Mouse (Mus musculus): ENCODE measurements at regions not wholly inside any gene's neighbourhood (a gene's known extent, or its start where the extent isn't known, plus 50 kb on each side); places are given as distances from the start of the nearest gene placed in this dataset.

GRCm38 (mm10) chr13:85505046-85505445 is 216.1 kb upstream of the Rasa1 start:
- Histone ChIP-seq H3K4me3 (ENCODE audit: control insufficient read depth in 1 of 2, insufficient read depth in 1 of 2, low read depth in 2 of 2, low read length in 2 of 2) (peak overlapping the region; percentile 9 to 21; a peak in 2 of 4 replicates), H3K4me1 (ENCODE audit: control insufficient read depth in 1 of 2, insufficient read depth in 2 of 2, low read length in 2 of 2) (peaks cover 29 to 35% of the 10 kb centered on the region in 2 experiments), H3K36me3 (ENCODE audit: control insufficient read depth in 1 of 2, insufficient read depth in 2 of 2, low read length in 2 of 2) (peaks cover 0 to 48% of the 10 kb centered on the region in 2 experiments; a peak in 2 of 4 replicates), H3K27me3 (ENCODE audit: control insufficient read depth in 1 of 2, insufficient read depth in 2 of 2, low read length in 2 of 2) (no peaks in the 10 kb centered on the region), H3K9ac (ENCODE audit: control insufficient read depth, low read depth, low read length, poor library complexity, severe bottlenecking) (peak overlapping the region; percentile 50), H3K79me2 (ENCODE audit: control insufficient read depth, insufficient read depth, low read length, poor library complexity) (no peaks in the 10 kb centered on the region; the same call in 1 of the 2 replicates), H3K27ac (ENCODE audit: control insufficient read depth, low read depth, low read length) (peak overlapping the region; percentile 90), H3K9me3 (replicated peaks; ENCODE audit: insufficient read depth, low read length) (no peaks in the 10 kb centered on the region)
- peak; percentile 60 for DNase-seq (ENCODE audit: low read depth, low spot score)
- no peak for TF ChIP-seq UBTF (IDR thresholded peaks at IDR 0.05; ENCODE audit: borderline replicate concordance, insufficient read depth, low read depth, low read length)
- TF ChIP-seq MYB (IDR thresholded peaks at IDR 0.05; ENCODE audit: low read depth, low read length) = no peak
- TF ChIP-seq MAZ (IDR thresholded peaks at IDR 0.05; ENCODE audit: low read depth, low read length) = 0 out of 2 replicates have a peak, but pooled peaks have one; percentile 30
- no peak for TF ChIP-seq NELFE (IDR thresholded peaks at IDR 0.05; ENCODE audit: low read depth, low read length)
- TF ChIP-seq MAFK (IDR thresholded peaks at IDR 0.05; ENCODE audit: borderline replicate concordance, low read depth, low read length) = no peak
- TF ChIP-seq USF1 (IDR thresholded peaks at IDR 0.05; ENCODE audit: low read depth, low read length) = no peak
- TF ChIP-seq E2F4 (IDR thresholded peaks at IDR 0.05; ENCODE audit: borderline replicate concordance, low read depth, low read length) = no peak
- TF ChIP-seq USF2 (IDR thresholded peaks at IDR 0.05; ENCODE audit: borderline replicate concordance in 1 of 2, insufficient read depth in 1 of 2, low read depth in 1 of 2, low read length in 2 of 2) = no peak
- TF ChIP-seq ETS1 (IDR thresholded peaks at IDR 0.05; ENCODE audit: low read depth, low read length) = peak; percentile 62; the same call in 1 of the 2 replicates
- TF ChIP-seq CHD2 (IDR thresholded peaks at IDR 0.05; ENCODE audit: low read length) = no peak
- no peak for TF ChIP-seq KAT2A (conservative IDR thresholded peaks at IDR 0.05; ENCODE audit: low read depth, low read length)
- no peak for TF ChIP-seq JUND (IDR thresholded peaks at IDR 0.05; ENCODE audit: low read depth, low read length)
- no peak for TF ChIP-seq POLR2A (IDR thresholded peaks at IDR 0.05; ENCODE audit: control insufficient read depth in 1 of 2, insufficient read depth in 1 of 2, low read depth in 1 of 2, low read length in 2 of 2, poor library complexity in 1 of 2)
- peak; percentile 26; the same call in 1 of the 2 replicates for TF ChIP-seq SIN3A (IDR thresholded peaks at IDR 0.05; ENCODE audit: low read length)
- TF ChIP-seq HCFC1 (IDR thresholded peaks at IDR 0.05; ENCODE audit: low read depth, low read length) = 0 out of 2 replicates have a peak, but pooled peaks have one; percentile 3
- no peak; the same call in 1 of the 2 replicates for TF ChIP-seq GATA1 (IDR thresholded peaks at IDR 0.05; ENCODE audit: low read depth, low read length)
- TF ChIP-seq BHLHE40 (IDR thresholded peaks at IDR 0.05; ENCODE audit: borderline replicate concordance, low read depth, low read length) = no peak
- no peak for TF ChIP-seq CHD1 (IDR thresholded peaks at IDR 0.05; ENCODE audit: low read depth, low read length)
- no peak for TF ChIP-seq TAL1 (IDR thresholded peaks at IDR 0.05; ENCODE audit: low read length)
- TF ChIP-seq MYC (IDR thresholded peaks at IDR 0.05; ENCODE audit: low read depth, low read length) = no peak
- no peak for TF ChIP-seq ZKSCAN1 (IDR thresholded peaks at IDR 0.05; ENCODE audit: low read depth, low read length)
- 0 out of 2 replicates have a peak, but pooled peaks have one; percentile 9 for TF ChIP-seq ELF1 (IDR thresholded peaks at IDR 0.05; ENCODE audit: low read depth, low read length)
- no peak for TF ChIP-seq GABPA (IDR thresholded peaks at IDR 0.05; ENCODE audit: low read depth, low read length)
- no peak for TF ChIP-seq MEF2A (IDR thresholded peaks at IDR 0.05; ENCODE audit: extremely low read depth, insufficient replicate concordance, low read depth, low read length, poor library complexity, severe bottlenecking)
- TF ChIP-seq EP300 (IDR thresholded peaks at IDR 0.05; ENCODE audit: low read depth in 1 of 2, low read length in 2 of 2) = peak; percentile 37 to 51; a peak in 2 of 4 replicates
- TF ChIP-seq TCF12 (IDR thresholded peaks at IDR 0.05; ENCODE audit: low read depth, low read length) = 0 out of 2 replicates have a peak, but pooled peaks have one; percentile 2
- no peak for TF ChIP-seq RAD21 (IDR thresholded peaks at IDR 0.05; ENCODE audit: low read depth, low read length)
- no peak for TF ChIP-seq POLR2AphosphoS5 (IDR thresholded peaks at IDR 0.05; ENCODE audit: borderline replicate concordance, low read depth, low read length)
- TF ChIP-seq NRF1 (IDR thresholded peaks at IDR 0.05; ENCODE audit: insufficient read depth, low read depth, low read length, poor library complexity, severe bottlenecking) = no peak
- no peak for TF ChIP-seq CTCF (IDR thresholded peaks at IDR 0.05 in 2 of 3, conservative IDR thresholded peaks at IDR 0.05 in 1 of 3; ENCODE audit: control insufficient read depth in 1 of 3, insufficient read depth in 1 of 3, low read depth in 2 of 3, low read length in 3 of 3, poor library complexity in 1 of 3, severe bottlenecking in 1 of 3)
- TF ChIP-seq MXI1 (IDR thresholded peaks at IDR 0.05; ENCODE audit: low read depth, low read length) = no peak
- TF ChIP-seq MAX (IDR thresholded peaks at IDR 0.05; ENCODE audit: low read length) = no peak
- no peak for TF ChIP-seq SMC3 (IDR thresholded peaks at IDR 0.05; ENCODE audit: low read depth, low read length)
- no peak for TF ChIP-seq ZC3H11A (IDR thresholded peaks at IDR 0.05; ENCODE audit: low read depth, low read length)
- TF ChIP-seq POLR2AphosphoS2 (IDR thresholded peaks at IDR 0.05; ENCODE audit: low read length) = no peak
- TF ChIP-seq TBP (IDR thresholded peaks at IDR 0.05; ENCODE audit: low read depth, low read length) = no peak

Measured in MEL (cell line).